Mouse (Mus musculus) neutrophil, adult 59 days (primary cell): Measurements from ENCODE around the gene Zfp712. TPM values are rescaled to one million over a fixed set of nuclear protein-coding genes. Genes with fewer than 3 reads are reported as not detected.

ENCODE experiments used
- total RNA-seq, 2 experiments: library from RNA; stranded (reverse); gene quantifications; 1 replicate in 1 of 2; 2 replicates in 1 of 2; pipeline ENCODE4 v1.2.4; 2023

Zfp712 gene
- total RNA-seq, result 1 to 10 TPM; 1.5 to 1.7 TPM

DNA sequence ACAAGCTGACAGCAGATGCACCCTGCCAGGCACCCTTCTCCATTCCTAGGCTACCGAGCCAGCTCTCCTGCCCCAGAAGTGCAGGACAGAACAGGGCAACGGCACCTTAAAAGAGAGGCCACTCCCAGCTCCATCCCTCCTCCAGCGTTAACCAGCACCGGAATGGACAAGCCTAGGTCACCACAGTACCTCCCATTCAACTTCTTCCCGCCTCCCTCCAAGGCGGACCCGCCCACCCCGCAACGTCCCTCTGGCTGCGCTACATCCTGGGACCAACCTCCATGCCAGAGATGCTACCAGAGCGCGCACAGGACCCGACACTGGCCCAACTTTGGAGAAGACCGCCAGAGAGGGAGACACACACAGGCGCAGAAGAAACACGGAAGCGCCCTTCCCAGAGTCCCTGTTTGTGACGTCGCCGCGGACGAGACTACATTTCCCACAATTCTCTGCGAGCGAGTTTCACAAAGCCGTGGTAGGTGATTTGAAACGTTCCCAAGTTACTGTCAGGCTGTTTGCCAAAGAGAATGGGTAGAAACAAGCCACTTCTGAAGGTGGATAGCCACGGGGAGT lies at the start of gene Zfp712:
Zfp712 (minus strand) TSS at position 385 of the 573 bp plus-strand sequence.

DNA sequence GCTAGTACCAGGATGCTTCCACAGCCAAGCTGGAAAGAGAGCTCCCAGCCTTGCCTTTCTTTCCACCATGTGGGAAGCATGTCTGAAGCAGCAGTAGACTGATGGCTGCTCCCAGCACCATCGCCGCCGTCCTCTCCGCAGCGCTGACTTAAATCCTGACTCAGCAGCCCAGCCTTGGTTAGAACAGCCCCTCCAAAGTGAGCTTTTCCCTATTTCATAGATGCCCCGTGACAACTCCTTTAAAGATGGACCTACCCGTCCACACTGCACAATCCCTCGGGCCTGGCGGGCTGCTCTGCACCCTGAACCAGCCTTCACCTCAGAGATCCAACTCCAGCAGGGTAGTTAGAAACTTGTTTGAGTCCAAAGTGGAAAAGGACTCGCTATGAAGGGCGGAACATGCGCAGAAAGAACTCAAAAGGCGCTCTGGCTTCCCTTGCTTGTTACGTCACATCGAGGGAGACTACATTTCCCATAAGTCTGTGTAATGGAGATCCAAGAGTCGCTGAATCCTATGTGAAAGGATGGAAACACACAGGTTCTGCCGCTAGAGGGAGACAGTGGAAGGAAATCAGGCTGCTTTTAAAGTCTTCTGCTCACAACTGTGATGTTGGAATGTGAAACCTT lies 47.3 kb upstream of the Zfp712 start, which contains the start of gene Gm28557:
Gm28557 (minus strand) TSS at position 411 of the 627 bp plus-strand sequence.

DNA sequence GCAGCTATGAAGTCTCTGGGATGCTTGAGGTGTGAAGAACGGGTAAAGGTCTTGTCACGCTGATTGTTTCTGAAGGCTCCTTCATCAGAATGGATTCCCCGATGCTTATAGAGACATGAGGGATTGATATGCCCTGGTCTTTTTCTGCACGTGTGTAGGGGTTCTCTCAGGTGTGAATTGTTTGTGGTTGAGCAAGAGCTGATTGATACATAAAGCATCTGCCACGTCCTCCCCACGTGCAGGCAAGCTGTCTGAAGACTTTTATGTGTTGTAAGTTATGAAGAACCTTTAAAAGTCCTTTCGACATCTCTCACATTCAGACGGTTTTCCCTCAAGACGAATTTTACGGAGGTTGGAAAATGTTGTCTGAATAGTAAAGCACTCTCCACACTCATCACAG lies 36.9 kb upstream of the Zfp712 start, which contains the start of gene Zfp708:
Zfp708 (minus strand) TSS at position 101 of the 400 bp plus-strand sequence.

Other genes with a start within 250 kb of the Zfp712 start
- gene Gm10767, start 156.3 kb downstream of the Zfp712 start, total RNA-seq, result 1 to 10 TPM; 1.1 to 1.6 TPM
- not detected for gene Zfp708, start 36.8 kb upstream of the Zfp712 start, total RNA-seq
- 1 to 10 TPM; 1.1 to 1.8 TPM for gene Gm28557, start 47.4 kb upstream of the Zfp712 start, total RNA-seq
- gene Rslcan18, start 55.1 kb upstream of the Zfp712 start, total RNA-seq, result not detected
- 1 to 10 TPM; 1.8 to 1.9 TPM for gene Zfp759, start 60.5 kb upstream of the Zfp712 start, total RNA-seq
- gene Rsl1, start 112.0 kb upstream of the Zfp712 start, total RNA-seq, result 1 to 10 TPM; 1.7 TPM
- gene Zfp455, start 133.3 kb upstream of the Zfp712 start, total RNA-seq, result under 1 TPM; 0.64 to 0.93 TPM
- 1 to 10 TPM; 1.4 to 1.5 TPM for gene Zfp458, start 217.3 kb upstream of the Zfp712 start, total RNA-seq
- under 1 TPM; 0.60 TPM for gene Zfp457, start 245.3 kb upstream of the Zfp712 start, total RNA-seq